Mouse (Mus musculus): ENCODE data around the gene Numb. TPM values are rescaled to one million over a fixed set of nuclear protein-coding genes. Genes with fewer than 3 reads are reported as not detected.

Numb gene
- polyA plus RNA-seq, 1 experiment from 2014 or later: 15.9 TPM

DNA sequence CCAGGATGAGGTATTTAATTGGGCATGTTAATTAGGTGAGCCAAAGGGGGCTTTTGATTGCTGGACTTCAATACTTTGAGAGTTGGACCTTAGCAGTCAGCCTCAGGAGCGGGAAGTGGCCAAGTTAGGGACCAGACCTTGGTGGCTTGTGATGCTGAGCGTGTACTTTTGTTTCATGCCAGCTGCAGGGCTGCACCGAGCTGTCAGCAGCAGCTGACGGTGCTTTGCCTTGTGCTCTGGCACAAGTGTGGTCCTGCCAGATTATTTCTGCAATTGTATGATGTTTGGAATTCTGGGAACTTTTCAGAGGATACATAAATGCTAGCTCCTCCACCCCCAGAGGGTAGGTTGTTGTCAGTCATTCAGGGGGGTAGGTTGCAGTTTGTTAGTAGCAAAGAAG lies 136.4 kb downstream of the Numb start:
- H3K4me3 ChIP-seq (replicated peaks): no peak overlapping the region
- H3K4me1 ChIP-seq (replicated peaks): no peaks in the 10 kb centered on the region
- no peak overlapping the region for H3K9ac ChIP-seq
- H3K9me3 ChIP-seq (replicated peaks): no peaks in the 10 kb centered on the region
- ATAC-seq (ENCODE audit: insufficient read depth): no peak
- H3K36me3 ChIP-seq (replicated peaks): no peaks in the 10 kb centered on the region
- H3K27me3 ChIP-seq: no peaks in the 10 kb centered on the region; the same call in 1 of the 2 replicates
- H3K27ac ChIP-seq (replicated peaks): no peak overlapping the region
- H3K4me2 ChIP-seq: no peak overlapping the region
- WGBS (ENCODE audit: insufficient replicate concordance): 63% methylated on average over 4 of the region's 4 CpGs

DNA sequence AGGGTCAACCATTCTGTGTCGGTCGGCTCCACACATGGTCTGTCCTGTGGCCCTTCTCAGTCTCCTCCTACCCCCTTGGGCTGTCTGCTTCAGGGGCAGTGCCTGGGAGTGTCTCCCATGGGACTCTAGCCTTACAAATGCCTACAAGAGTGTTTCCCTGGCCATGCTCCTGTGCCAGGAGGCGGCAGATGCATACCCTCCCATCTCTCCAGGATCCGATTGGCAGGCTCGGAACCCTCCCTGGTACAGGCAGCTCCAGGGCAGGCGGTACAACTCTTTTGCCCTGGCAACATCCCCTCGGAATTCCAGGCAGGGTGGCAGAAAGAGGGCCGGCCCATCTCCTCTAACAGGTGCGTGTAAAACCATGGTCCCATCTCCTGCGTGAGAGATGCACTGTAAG lies 139.1 kb downstream of the Numb start:
- H3K9ac ChIP-seq: no peak overlapping the region
- WGBS (ENCODE audit: insufficient replicate concordance): 78% methylated on average over 10 of the region's 10 CpGs

DNA sequence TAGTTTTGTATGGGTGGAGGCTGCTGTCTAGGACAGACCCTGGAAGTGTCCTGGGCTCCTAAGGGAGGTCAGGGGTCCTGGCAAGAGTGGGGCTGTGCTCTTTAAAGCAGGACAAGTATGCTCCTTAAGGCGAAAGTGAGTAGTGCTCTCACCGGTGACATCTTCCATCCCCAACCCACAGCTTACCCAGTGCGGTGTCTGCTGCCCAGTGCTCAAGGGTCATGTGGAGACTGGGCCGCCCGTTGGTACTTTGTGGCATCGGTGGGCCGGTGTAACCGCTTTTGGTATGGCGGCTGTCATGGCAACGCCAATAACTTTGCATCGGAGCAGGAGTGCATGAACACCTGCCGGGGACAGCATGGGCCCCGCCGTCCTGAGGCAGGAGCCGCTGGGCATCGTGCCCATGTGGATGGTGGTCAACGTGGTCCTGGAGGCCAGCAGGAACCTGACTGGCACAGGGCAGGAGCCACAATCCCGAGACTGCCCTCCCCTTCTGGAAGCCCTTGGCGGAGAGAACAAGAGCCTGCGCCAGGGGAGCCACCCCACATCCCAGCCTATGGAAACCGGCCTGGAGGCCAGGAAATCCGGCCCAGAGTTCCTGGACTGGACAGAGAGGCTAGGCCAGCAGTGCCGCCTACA lies 140.0 kb downstream of the Numb start:
- no peak for ATAC-seq (ENCODE audit: insufficient read depth)
- Histone ChIP-seq H3K4me3 (replicated peaks) (no peak overlapping the region), H3K27ac (replicated peaks) (no peak overlapping the region), H3K9ac (no peak overlapping the region), H3K4me2 (no peak overlapping the region), H3K27me3 (no peaks in the 10 kb centered on the region), H3K36me3 (replicated peaks) (no peaks in the 10 kb centered on the region), H3K9me3 (replicated peaks) (no peaks in the 10 kb centered on the region), H3K4me1 (replicated peaks) (no peaks in the 10 kb centered on the region)
- WGBS (ENCODE audit: insufficient replicate concordance): 69% methylated on average over 23 of the region's 23 CpGs

More for the DNA sequence above, 139.1 kb downstream of the Numb start:
- H3K4me1 ChIP-seq (replicated peaks): no peaks in the 10 kb centered on the region
- no peaks in the 10 kb centered on the region for H3K9me3 ChIP-seq (replicated peaks)
- H3K27ac ChIP-seq (replicated peaks): no peak overlapping the region
- H3K4me2 ChIP-seq: no peak overlapping the region
- ATAC-seq (ENCODE audit: insufficient read depth): no peak
- H3K4me3 ChIP-seq (replicated peaks): no peak overlapping the region
- H3K36me3 ChIP-seq (replicated peaks): no peaks in the 10 kb centered on the region
- no peaks in the 10 kb centered on the region; the same call in 1 of the 2 replicates for H3K27me3 ChIP-seq

DNA sequence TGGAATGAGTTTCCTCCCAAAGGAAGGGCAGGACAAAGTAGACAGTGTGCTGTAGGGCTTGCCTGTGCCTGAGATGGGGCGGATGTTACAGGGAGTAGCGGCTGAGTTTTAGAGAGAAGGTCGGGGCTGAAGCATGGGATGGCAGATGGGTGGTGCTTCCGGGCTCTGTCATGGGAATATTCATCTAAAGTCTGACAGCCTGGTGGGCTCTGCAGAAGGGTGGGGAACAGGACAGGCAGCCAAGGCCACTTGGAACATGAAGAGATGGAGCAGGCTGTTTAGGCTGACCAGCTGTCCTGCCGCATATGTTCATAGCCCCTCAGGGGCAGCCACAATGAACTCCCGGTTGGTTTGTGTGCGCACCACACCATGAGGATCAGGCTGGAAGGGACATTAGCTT lies 140.5 kb downstream of the Numb start:
- no peak for ATAC-seq (ENCODE audit: insufficient read depth)
- no peaks in the 10 kb centered on the region for H3K36me3 ChIP-seq (replicated peaks)
- H3K27ac ChIP-seq (replicated peaks): no peak overlapping the region
- no peaks in the 10 kb centered on the region for H3K9me3 ChIP-seq (replicated peaks)
- no peak overlapping the region for H3K4me2 ChIP-seq
- H3K9ac ChIP-seq: no peak overlapping the region
- H3K4me1 ChIP-seq (replicated peaks): no peaks in the 10 kb centered on the region
- no peak overlapping the region for H3K4me3 ChIP-seq (replicated peaks)
- H3K27me3 ChIP-seq: no peaks in the 10 kb centered on the region
- WGBS (ENCODE audit: insufficient replicate concordance): 74% methylated on average over 7 of the region's 7 CpGs

DNA sequence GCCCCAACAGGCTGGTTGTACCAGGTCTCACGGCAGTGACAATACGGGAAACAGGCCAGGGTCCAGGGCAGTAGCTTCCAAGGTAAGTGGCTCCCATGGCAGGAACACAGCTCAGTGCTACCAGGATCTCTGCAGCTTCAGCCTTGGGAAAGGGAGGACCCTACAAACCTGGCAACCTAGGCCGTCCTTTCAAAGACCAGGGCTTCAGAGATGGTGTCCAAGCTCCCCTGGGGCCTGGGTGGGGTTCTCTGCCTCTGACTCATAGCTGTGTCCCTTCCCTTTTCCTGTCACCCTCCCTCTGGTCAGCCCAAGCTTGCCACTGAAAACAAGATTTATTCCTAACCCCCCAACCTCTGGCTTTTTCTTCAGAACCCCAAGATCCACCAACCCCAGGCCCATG lies 141.6 kb downstream of the Numb start:
- no peak overlapping the region for H3K9ac ChIP-seq
- no peaks in the 10 kb centered on the region for H3K4me1 ChIP-seq (replicated peaks)
- H3K36me3 ChIP-seq (replicated peaks): no peaks in the 10 kb centered on the region
- no peaks in the 10 kb centered on the region for H3K27me3 ChIP-seq
- H3K4me2 ChIP-seq: no peak overlapping the region
- no peak for ATAC-seq (ENCODE audit: insufficient read depth)
- H3K27ac ChIP-seq (replicated peaks): no peak overlapping the region
- no peaks in the 10 kb centered on the region for H3K9me3 ChIP-seq (replicated peaks)
- no peak overlapping the region for H3K4me3 ChIP-seq (replicated peaks)
- 54% methylated on average over 3 of the region's 3 CpGs for WGBS (ENCODE audit: insufficient replicate concordance)

DNA sequence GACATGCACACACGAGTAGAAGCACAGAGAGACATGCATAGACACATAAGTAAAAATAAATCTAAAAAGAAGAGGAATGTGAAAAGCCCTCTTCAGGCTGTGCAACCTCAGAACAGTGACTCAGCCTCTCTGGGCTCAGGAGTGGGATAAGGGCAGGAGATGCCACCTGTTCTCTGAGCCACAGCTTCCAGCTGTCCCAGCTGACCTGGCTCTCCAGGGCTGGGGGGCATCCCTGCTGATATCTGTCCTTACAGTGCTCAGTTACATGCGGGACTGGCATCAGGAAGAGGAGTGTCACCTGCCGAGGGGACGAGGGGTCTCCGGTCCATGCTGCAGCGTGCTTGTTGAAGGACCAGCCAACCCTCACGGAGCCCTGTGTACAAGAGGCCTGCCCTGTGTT lies 145.0 kb downstream of the Numb start:
- H3K4me3 ChIP-seq (replicated peaks): no peak overlapping the region
- H3K9me3 ChIP-seq (replicated peaks): no peaks in the 10 kb centered on the region
- ATAC-seq (ENCODE audit: insufficient read depth): no peak
- H3K36me3 ChIP-seq (replicated peaks): no peaks in the 10 kb centered on the region
- no peak overlapping the region for H3K4me2 ChIP-seq
- peaks cover 4% of the 10 kb centered on the region for H3K27me3 ChIP-seq
- WGBS (ENCODE audit: insufficient replicate concordance): 60% methylated on average over 7 of the region's 7 CpGs
- H3K27ac ChIP-seq (replicated peaks): no peak overlapping the region
- H3K9ac ChIP-seq: no peak overlapping the region
- no peaks in the 10 kb centered on the region for H3K4me1 ChIP-seq (replicated peaks)

DNA sequence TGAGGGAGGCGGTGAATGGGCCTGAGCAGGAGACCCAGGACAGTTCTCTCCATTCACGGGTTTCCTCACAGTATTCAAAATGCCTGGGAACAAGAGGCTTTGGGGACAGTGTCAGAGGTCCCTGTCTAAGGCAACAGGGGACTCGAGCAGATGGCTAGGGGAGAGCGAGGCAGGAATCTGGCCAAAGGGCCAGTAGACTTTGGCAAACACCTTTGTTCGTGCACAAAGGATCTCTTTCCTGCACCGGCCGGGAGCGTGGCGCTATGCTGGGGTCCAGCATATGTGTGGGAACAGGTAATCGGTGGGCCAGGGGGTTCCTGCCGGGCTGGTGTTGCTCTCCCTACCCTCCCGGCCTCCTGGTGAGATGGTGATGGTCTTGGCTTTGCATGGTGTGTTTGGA lies 146.1 kb downstream of the Numb start:
- Histone ChIP-seq H3K4me2 (no peak overlapping the region), H3K36me3 (replicated peaks) (no peaks in the 10 kb centered on the region), H3K9ac (no peak overlapping the region), H3K4me3 (replicated peaks) (no peak overlapping the region), H3K4me1 (replicated peaks) (peaks cover 2% of the 10 kb centered on the region), H3K9me3 (replicated peaks) (no peaks in the 10 kb centered on the region), H3K27me3 (peaks cover 9% of the 10 kb centered on the region), H3K27ac (replicated peaks) (no peak overlapping the region)
- no peak for ATAC-seq (ENCODE audit: insufficient read depth)
- WGBS (ENCODE audit: insufficient replicate concordance): 63% methylated on average over 12 of the region's 12 CpGs

DNA sequence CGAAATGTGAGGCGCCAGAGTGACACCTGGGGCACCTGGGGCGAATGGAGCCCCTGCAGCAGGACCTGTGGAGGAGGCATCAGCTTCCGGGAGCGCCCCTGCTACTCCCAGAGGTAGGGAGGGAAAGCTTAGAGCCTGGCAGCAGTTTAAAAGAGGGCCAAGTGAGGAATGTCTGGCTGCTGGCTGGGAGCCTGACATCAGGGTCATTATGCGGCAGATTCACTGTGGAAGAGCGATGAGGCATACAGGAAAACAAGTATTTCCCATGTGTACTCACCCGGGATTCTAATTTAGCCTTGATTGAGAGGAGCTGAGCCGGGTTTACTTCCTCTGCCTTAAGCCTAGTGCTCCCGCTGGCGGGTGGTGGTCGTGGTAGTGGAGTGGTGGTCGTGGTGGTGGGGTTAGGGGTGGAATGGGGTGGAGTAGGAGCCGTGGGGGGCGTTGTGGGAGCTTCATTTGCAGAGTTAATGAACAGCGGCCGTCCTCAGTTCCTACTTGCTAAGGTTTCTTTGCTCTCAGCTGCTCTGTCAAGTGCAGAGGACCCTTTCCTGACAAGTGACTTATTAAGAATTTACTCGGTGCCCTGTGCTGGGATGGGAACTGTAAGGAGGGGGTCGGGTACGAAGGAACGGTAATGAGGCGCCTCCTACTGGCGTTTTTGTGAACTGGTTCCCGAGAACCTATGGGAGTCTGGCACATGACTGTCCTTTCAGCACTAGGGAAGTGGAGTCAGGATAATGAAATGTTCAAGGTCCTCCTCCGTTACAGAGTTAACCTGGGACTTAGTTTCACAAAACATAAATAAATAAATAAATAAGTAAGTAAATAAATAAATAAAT lies 151.1 kb downstream of the Numb start:
- ATAC-seq (ENCODE audit: insufficient read depth): no peak
- Histone ChIP-seq H3K9ac (no peak overlapping the region), H3K4me1 (replicated peaks) (peaks cover 13% of the 10 kb centered on the region), H3K27ac (replicated peaks) (no peak overlapping the region), H3K9me3 (replicated peaks) (no peaks in the 10 kb centered on the region), H3K27me3 (peaks cover 48% of the 10 kb centered on the region), H3K4me3 (replicated peaks) (no peak overlapping the region), H3K36me3 (replicated peaks) (no peaks in the 10 kb centered on the region), H3K4me2 (no peak overlapping the region)
- 9% methylated on average over 25 of the region's 25 CpGs for WGBS (ENCODE audit: insufficient replicate concordance)

DNA sequence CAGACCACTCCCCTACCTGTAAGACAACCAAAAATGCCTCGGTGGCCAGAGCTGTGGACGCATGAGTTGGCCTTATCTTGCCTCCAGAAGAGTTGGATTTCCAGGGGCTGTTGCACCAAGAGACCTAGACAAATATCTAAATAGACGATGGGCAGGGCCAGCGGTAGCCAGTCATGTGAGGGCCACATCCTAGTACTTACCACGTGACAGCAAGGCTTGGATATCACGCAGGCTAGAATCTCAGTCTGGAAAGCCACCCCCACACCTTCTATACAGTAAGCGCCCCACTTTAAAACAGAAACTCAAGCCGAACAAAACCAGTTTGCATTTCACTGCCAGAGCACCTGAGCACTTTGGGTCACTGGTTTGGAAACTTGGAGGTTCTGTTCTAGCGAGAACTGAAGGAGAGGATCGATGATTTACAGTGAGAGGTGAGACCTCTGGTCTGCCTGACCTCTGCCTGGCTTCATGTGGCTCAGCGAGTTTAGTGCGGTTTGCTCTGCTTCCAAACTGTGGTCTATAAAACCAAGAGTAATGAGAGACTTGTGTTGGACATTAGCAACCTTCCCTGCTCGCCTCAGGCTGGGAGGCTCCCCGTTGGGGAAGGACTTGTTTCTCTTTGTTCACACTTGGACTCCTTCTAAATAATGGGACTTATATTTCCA lies 153.4 kb downstream of the Numb start:
- Histone ChIP-seq H3K27ac (replicated peaks) (no peak overlapping the region), H3K36me3 (replicated peaks) (no peaks in the 10 kb centered on the region), H3K4me1 (replicated peaks) (peaks cover 22% of the 10 kb centered on the region), H3K4me3 (replicated peaks) (no peak overlapping the region), H3K4me2 (no peak overlapping the region), H3K9ac (no peak overlapping the region), H3K27me3 (peaks cover 67% of the 10 kb centered on the region), H3K9me3 (replicated peaks) (no peaks in the 10 kb centered on the region)
- ATAC-seq (ENCODE audit: insufficient read depth): no peak
- 59% methylated on average over 14 of the region's 14 CpGs for WGBS (ENCODE audit: insufficient replicate concordance)

DNA sequence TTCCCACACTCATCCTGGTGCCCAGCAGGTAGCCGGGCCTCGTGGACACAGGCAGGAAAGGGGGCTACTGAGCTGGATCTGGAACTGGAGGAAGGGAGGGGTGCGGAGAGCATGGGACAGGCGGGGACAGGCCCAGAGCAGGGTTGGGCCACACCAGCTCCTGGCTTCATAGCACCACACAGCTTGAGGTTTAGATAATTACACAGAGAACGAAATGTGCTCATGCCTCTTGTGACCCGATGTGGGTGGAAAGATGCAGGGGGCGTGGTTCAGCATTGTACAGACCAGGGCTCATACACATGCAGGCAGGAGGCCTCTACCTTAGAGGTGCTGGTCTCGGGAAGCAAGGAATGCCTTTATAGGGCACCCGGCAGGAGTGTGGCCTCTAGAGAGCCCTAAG lies 153.9 kb downstream of the Numb start:
- Histone ChIP-seq H3K4me3 (replicated peaks) (no peak overlapping the region), H3K9ac (no peak overlapping the region), H3K27me3 (peaks cover 72% of the 10 kb centered on the region), H3K4me2 (no peak overlapping the region), H3K27ac (replicated peaks) (no peak overlapping the region), H3K9me3 (replicated peaks) (no peaks in the 10 kb centered on the region), H3K4me1 (replicated peaks) (peaks cover 25% of the 10 kb centered on the region), H3K36me3 (replicated peaks) (no peaks in the 10 kb centered on the region)
- no peak for ATAC-seq (ENCODE audit: insufficient read depth)
- 56% methylated on average over 9 of the region's 9 CpGs for WGBS (ENCODE audit: insufficient replicate concordance)

DNA sequence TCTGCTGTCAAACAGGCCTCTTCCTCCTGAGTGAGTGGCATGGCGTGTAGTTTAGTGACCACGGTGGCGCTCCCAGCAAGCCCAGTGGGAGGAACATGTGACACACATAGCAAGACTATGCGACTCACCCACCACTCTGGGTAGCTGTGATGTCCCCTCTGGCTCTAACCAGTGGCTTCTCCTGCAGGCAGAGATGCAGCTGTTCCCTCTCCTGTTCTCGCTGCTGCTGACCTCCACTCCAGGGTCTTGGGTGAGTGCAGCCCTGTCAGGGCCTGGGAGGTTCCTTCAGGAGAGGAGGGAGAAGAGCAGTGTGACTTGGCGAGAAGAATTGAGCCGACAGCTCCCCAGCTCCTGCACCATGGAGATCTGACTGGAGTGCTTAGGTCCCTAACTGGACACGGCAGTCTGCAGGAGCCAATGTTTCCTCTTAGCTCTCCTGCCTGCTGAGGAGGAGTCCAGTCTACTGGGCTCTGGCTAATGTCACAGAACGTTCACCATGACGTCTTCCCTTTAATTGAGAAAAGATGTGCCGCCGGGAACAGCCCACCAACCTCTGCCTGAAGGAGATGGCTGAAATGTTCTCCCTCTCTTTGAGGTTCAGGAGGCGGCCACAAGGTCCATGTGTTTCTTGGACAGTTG lies 155.7 kb downstream of the Numb start:
- 61% methylated on average over 13 of the region's 13 CpGs for WGBS (ENCODE audit: insufficient replicate concordance)
- Histone ChIP-seq H3K36me3 (replicated peaks) (no peaks in the 10 kb centered on the region), H3K27ac (replicated peaks) (no peak overlapping the region), H3K4me3 (replicated peaks) (no peak overlapping the region), H3K4me1 (replicated peaks) (peaks cover 27% of the 10 kb centered on the region), H3K9me3 (replicated peaks) (no peaks in the 10 kb centered on the region), H3K27me3 (peaks cover 83% of the 10 kb centered on the region), H3K4me2 (no peak overlapping the region), H3K9ac (no peak overlapping the region)
- ATAC-seq (ENCODE audit: insufficient read depth): no peak
